Mouse (Mus musculus) heart, postnatal 0 days (tissue): ENCODE measurements around the gene AI854703. TPM values are rescaled to one million over a fixed set of nuclear protein-coding genes. Genes with fewer than 3 reads are reported as not detected.

Source experiments
- ATAC-seq: fragments of 200-750 bp; cut with Nextera tagmentation; 2 replicates; pipeline ENCODE4 v1.8.0; 2017; ENCODE audit warnings: low read depth, moderate number of reproducible peaks, moderate library complexity; ENCODE audit not compliant: insufficient read depth
- DNase-seq: peaks from one replicate; pipeline ENCODE4 v3.0.0-alpha.2; 2016; ENCODE audit warnings: low spot score
- H3K27ac ChIP-seq: fragments of 300-500 bp; sonication (generic); 2 replicates; pipeline ENCODE4 v1.5.1; 2014; ENCODE audit warnings: low read depth, mild to moderate bottlenecking
- H3K27me3 ChIP-seq: fragments of 300-500 bp; sonication (generic); 2 replicates; pipeline ENCODE4 v1.6.1; 2014; ENCODE audit warnings: low read length, mixed read lengths; ENCODE audit not compliant: control insufficient read depth, insufficient read depth
- H3K36me3 ChIP-seq: fragments of 300-500 bp; sonication (generic); replicated peaks from 2 replicates; pipeline ENCODE4 v1.6.1; 2014; ENCODE audit warnings: low read length, mixed read lengths; ENCODE audit not compliant: control insufficient read depth, insufficient read depth
- H3K4me1 ChIP-seq: fragments of 300-500 bp; sonication (generic); 2 replicates; pipeline ENCODE4 v1.6.1; 2014; ENCODE audit warnings: antibody characterized with exemption; ENCODE audit not compliant: control insufficient read depth, insufficient read depth
- H3K4me2 ChIP-seq: fragments of 300-500 bp; sonication (generic); 2 replicates; pipeline ENCODE4 v1.6.1; 2014; ENCODE audit warnings: low read depth, mild to moderate bottlenecking, low read length, moderate library complexity
- H3K4me3 ChIP-seq: fragments of 300-500 bp; sonication (generic); 2 replicates; pipeline ENCODE4 v1.5.1; 2014; ENCODE audit warnings: low read depth, low read length
- H3K9ac ChIP-seq: fragments of 300-500 bp; sonication (generic); replicated peaks from 2 replicates; pipeline ENCODE4 v1.6.1; 2014; ENCODE audit warnings: low read depth, low read length, mixed read lengths
- H3K9me3 ChIP-seq: fragments of 300-500 bp; sonication (generic); replicated peaks from 2 replicates; pipeline ENCODE4 v1.6.1; 2016; ENCODE audit warnings: low read length; ENCODE audit not compliant: control insufficient read depth
- CTCF ChIP-seq: IDR thresholded peaks from 2 replicates; pipeline ENCODE4 v1.5.1; 2016; ENCODE audit warnings: antibody characterized with exemption, control low read depth, low read depth
- EP300 ChIP-seq: IDR thresholded peaks from 2 replicates; pipeline ENCODE4 v1.6.1; 2016; ENCODE audit warnings: antibody characterized with exemption, low read depth
- WGBS: fragments of 180-500 bp; shearing (Covaris S2); extraction: QIAGEN DNeasy Blood & Tissue Kit; methylation state at CpG from one replicate; pipeline ENCODE4 v1.1.7; 2014; 5-methylcytosine and 5-hydroxymethylcytosine counted together
- polyA plus RNA-seq: library from polyadenylated mRNA; unstranded; fragments of >200 nt; fragmentation: Nextera tagmentation; extraction: Ambion mirVana; gene quantifications from 2 replicates; pipeline ENCODE4 v1.2.1, GENCODE M21; 2015
- total RNA-seq: library from RNA; depleted of rRNA; stranded (reverse); fragments of >200 nt; gene quantifications from 2 replicates; pipeline ENCODE4 v1.2.3, GENCODE M21; 2014; ENCODE audit warnings: low replicate concordance

AI854703 gene
- total and polyA plus RNA-seq, 2 experiments from 2014 or later = 0.38 to 0.87 TPM

DNA sequence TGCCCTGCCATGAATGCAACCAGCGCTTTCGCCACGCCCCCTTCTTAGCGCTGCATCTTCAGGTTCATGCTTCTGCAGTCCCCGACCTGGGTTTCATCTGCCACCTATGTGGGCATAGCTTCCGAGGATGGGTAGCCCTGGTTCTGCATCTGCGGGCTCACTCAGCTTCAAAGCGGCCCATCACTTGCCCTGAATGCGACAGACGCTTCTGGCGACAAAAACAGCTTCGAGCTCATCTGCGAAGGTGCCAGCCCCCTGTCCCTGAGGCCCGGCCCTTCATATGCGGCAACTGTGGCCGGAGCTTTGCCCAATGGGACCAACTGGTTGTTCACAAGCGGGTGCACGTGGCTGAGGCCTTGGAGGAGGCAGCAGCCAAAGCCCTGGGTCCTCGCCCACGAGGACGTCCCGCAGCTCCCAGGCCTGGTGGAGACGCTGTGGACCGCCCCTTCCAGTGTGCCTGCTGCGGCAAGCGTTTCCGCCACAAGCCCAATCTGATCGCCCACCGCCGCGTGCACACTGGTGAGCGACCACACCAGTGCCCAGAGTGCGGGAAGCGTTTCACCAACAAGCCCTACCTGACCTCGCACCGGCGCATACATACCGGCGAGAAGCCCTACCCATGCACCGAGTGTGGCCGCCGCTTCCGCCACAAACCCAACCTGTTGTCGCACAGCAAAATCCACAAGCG is 29.9 kb upstream of the AI854703 start:
- ATAC-seq (no peak), DNase-seq (no peak)
- Histone ChIP-seq H3K27me3 (no peaks in the 10 kb centered on the region), H3K9ac (no peak overlapping the region), H3K4me2 (no peak overlapping the region), H3K36me3 (peaks cover 39% of the 10 kb centered on the region), H3K27ac (no peak overlapping the region), H3K4me3 (no peak overlapping the region), H3K4me1 (peaks cover 18% of the 10 kb centered on the region), H3K9me3 (0 out of 2 replicates have a peak, but pooled peaks cover 7% of the 10 kb centered on the region)
- 96% methylated on average over 45 of the region's 45 CpGs for WGBS
- no peak for TF ChIP-seq CTCF

DNA sequence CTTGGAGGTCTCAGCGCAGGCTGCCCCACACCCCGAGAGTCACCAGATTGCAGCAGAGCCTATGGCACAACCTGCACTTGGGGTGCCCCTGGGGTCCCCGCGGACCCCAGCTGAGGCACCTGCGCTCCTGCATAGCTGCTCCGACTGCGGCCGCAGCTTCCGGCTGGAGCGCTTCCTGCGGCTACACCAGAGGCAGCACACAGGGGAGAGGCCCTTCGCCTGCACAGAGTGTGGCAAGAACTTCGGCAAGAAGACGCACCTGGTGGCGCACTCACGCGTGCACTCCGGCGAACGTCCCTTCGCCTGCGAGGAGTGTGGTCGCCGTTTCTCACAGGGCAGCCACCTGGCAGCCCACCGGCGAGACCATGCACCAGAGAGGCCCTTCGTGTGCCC is 29.3 kb upstream of the AI854703 start:
- no peak overlapping the region for H3K4me3 ChIP-seq
- WGBS = 96% methylated on average over 27 of the region's 27 CpGs
- DNase-seq (no peak), ATAC-seq (no peak)
- H3K27ac ChIP-seq = no peak overlapping the region
- no peak overlapping the region for H3K4me2 ChIP-seq
- 0 out of 2 replicates have a peak, but pooled peaks cover 7% of the 10 kb centered on the region for H3K9me3 ChIP-seq
- peaks cover 18% of the 10 kb centered on the region for H3K4me1 ChIP-seq
- H3K27me3 ChIP-seq = no peaks in the 10 kb centered on the region
- peaks cover 39% of the 10 kb centered on the region for H3K36me3 ChIP-seq
- H3K9ac ChIP-seq = no peak overlapping the region
- TF ChIP-seq EP300 (no peak), CTCF (no peak)

DNA sequence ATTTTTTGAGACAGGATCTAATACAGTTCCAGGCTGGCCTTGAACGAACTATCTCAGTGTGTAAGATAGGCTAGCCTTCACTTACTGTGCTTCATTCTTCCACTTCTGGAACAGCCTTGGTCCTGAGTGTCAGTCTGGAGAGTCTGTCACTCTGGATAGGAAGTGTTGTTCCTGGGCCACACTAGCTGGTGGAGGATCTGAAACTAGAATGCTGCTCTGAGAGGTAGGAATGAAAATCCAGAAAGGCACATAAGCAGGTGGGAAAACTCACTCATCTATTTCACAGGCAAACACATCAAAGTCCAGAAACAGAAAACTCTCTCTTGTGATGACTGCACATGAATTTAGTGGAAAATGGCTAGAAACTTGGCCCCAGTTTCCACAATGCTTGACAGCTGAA is 26.0 kb upstream of the AI854703 start:
- Histone ChIP-seq H3K9me3 (0 out of 2 replicates have a peak, but pooled peaks cover 7% of the 10 kb centered on the region), H3K36me3 (peaks cover 43% of the 10 kb centered on the region), H3K4me3 (no peak overlapping the region), H3K4me1 (peaks cover 7% of the 10 kb centered on the region), H3K9ac (no peak overlapping the region), H3K27ac (no peak overlapping the region), H3K27me3 (no peaks in the 10 kb centered on the region), H3K4me2 (no peak overlapping the region)
- ATAC-seq (no peak), DNase-seq (no peak)
- WGBS = 80% methylated on average over 1 of the region's 1 CpGs
- TF ChIP-seq CTCF = no peak
- no peak for TF ChIP-seq EP300

DNA sequence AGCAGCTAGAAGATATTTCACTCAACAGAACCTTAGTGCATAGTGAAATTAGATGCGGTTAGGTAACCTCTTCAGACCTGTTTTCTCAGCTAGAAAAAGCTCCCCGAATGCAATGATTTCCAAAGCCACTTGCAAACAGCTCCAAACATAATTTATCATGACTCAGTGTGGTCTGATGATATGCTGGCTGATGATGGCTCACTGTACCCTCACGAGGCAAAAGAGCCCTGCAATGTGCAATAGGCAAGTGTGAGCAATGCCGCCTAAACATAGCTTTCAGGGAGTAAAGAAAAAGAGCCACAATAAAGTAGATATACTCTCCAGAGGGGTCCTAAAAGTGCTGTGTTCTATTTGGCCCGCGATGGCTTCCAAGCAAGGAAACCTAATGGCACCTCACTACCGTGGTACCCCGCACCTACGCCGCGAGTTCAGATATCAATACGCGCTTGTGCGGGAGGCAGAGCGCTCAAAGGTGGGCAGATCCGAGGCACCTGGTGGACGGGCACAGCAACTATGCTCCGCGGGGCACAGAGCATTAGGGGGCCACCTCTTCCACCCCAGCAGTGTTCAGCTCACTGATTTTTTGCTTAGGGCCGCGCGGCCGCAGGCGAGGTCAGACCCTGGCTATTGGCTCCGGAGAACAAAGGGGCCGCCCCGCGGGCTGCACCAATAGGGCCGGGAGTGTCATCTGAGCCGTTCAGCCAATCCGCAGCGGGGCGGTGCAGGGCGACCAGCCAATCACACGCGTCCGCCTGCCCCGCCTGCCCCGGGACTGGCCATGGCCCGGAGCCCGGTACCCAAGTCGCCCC is 25.1 kb upstream of the AI854703 start, which contains the start of gene Zfp775:
TSS of gene Zfp775 (plus strand) at position 793 of the 809 bp plus-strand sequence.
- H3K36me3 ChIP-seq = peaks cover 35% of the 10 kb centered on the region
- TF ChIP-seq EP300 (peak; percentile 47; the same call in 1 of the 2 replicates), CTCF (no peak)
- no peaks in the 10 kb centered on the region for H3K27me3 ChIP-seq
- peak within 1 kb of the TSS; percentile 80 for H3K4me2 ChIP-seq
- 5% methylated on average over 40 of the region's 42 CpGs for WGBS
- H3K4me3 ChIP-seq = peak within 1 kb of the TSS; percentile 73
- H3K9me3 ChIP-seq = 0 out of 2 replicates have a peak, but pooled peaks cover 7% of the 10 kb centered on the region
- H3K4me1 ChIP-seq = peaks cover 7% of the 10 kb centered on the region
- peak within 1 kb of the TSS; percentile 69 for H3K9ac ChIP-seq
- peak; percentile 96 for DNase-seq
- peak within 1 kb of the TSS; percentile 85 for H3K27ac ChIP-seq
- peak; percentile 99 for ATAC-seq

DNA sequence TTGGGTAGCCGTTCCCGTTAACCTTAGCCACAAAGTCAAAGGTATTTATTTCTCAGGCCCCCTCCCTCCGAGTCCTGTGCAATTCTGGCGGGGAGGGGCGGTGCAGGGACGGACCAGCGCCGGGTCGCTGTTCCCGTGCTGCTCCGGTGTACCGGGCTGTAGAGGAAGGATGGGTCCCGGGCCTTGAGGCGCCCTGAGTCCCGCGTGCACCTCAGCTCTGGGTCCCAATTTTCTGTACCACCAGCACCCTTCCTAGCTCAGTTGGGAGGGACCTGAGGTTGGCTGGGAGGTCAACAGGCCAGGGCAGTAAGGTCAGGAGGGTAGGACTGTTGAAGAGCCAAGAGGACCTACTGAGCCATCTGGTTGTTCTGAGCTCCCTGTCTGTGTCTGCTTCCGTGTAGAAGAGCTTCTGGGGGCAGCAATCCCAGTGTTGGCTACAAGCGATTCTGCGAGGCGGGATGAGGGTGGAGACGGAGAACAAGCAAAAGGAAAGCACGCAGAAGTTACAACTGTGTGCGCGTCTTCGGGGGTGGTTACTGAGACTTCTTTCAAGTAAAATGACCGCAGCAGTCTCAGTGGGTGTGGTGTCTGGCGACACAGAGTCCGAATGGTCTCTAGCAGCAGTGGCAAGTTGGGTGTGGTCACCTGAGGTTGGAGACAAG is 24.4 kb upstream of the AI854703 start:
- DNase-seq (no peak), ATAC-seq (peak; percentile 30)
- Histone ChIP-seq H3K9ac (peak overlapping the region; percentile 69), H3K36me3 (peaks cover 28% of the 10 kb centered on the region), H3K27me3 (no peaks in the 10 kb centered on the region), H3K4me1 (peaks cover 7% of the 10 kb centered on the region), H3K4me3 (peak overlapping the region; percentile 73), H3K9me3 (0 out of 2 replicates have a peak, but pooled peaks cover 2% of the 10 kb centered on the region), H3K4me2 (peak overlapping the region; percentile 80), H3K27ac (peak overlapping the region; percentile 85)
- TF ChIP-seq EP300 (no peak), CTCF (no peak)
- WGBS = 2% methylated on average over 28 of the region's 28 CpGs
